Mouse (Mus musculus): Measurements from ENCODE around the gene Ctla4.

DNA sequence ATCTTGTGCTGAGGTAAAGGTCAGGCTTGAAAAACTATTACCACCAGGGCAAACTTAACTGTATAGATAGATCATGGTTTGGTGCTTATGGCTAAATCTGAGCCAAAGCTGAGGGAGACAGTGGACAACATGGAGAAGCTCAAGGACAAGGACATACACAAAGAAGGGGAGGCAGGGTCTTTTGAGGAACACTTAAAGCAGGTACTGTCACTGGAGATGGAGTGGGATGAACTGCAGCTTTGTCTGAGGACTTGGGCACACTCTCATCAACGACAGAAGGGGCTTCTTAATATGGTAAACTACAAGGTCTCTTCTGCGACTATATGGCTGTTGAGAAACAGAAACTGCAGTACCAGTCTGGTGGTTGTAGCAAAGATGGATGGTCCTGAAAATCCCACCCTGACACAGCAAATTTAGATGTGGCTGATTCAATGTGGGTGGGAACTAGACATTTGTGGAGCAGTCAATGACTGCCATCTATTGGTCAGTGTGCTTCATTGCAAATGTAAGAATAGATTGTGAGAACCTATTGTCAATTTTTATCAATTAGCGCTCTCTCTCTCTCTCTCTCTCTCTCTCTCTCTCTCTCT is 26.3 kb upstream of the Ctla4 start:
- peak; percentile 98 for TF ChIP-seq MAFK (IDR thresholded peaks at IDR 0.05; ENCODE audit: insufficient read depth, low read depth, low read length)
- no peak for TF ChIP-seq CHD2 (IDR thresholded peaks at IDR 0.05; ENCODE audit: low read depth, low read length)
- no peak for TF ChIP-seq HCFC1 (IDR thresholded peaks at IDR 0.05; ENCODE audit: borderline replicate concordance, insufficient read depth, low read length)

All from ES-E14 (cell line).